Comparison of ENCODE assay signal across 9 mouse cellular contexts in the genomic region with DNA sequence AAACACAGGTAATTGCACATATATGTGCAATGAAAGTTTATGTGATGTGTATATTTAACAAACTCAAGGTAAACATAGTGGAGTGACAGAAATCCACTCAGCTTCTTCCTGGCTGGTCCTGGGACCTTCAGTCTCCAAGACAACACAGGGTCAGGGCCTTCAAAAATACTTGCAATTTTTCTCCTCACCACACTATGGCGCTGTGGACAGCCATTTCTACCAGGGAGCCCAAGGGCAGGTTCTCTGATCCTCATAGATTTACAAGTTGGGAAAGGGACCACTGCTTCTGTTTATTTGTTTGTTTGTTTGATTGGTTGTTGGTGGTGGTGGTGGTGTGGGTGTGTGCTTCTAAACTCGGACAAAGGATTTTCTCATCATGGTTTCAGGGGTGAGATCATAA. TPM values are rescaled to one million over a fixed set of nuclear protein-coding genes. Genes with fewer than 3 reads are reported as not detected.
DNase-seq lines count a peak whose midpoint lies in the region; ATAC-seq and TF ChIP-seq lines count a peak whose summit lies in the region.
"Had no signal": no experiment of that assay in that cellular context is flagged by ENCODE, and none has a peak within 500 bp of the region (broad histone marks: within the 10 kb centered on the region; RNA-seq: fewer than 3 reads in every experiment).

No protein-coding gene starts in this region.

- H3K9ac ChIP-seq in kidney, embryonic 14.5 days (ENCODE audit: low read depth, low read length) = no peak overlapping the region
- no peak overlapping the region for H3K9ac ChIP-seq in ES-E14 (ENCODE audit: insufficient read depth, low read depth, low read length, poor library complexity, severe bottlenecking)
- H3K9ac ChIP-seq: liver, embryonic 13.5 days had no signal

- ATAC-seq in kidney, embryonic 14.5 days (ENCODE audit: low FRiP score, low TSS enrichment) = no peak

- peaks cover 28% of the 10 kb centered on the region for H3K27me3 ChIP-seq in kidney, embryonic 14.5 days (ENCODE audit: control insufficient read depth, insufficient read depth, low read length)

- no peak overlapping the region for H3K4me3 ChIP-seq in kidney, embryonic 14.5 days (ENCODE audit: low read length)
- no peak overlapping the region for H3K4me3 ChIP-seq in ES-E14 (ENCODE audit: insufficient read depth in 1 of 2, low read depth in 1 of 2, low read length in 2 of 2, poor library complexity in 1 of 2, severe bottlenecking in 1 of 2)
- H3K4me3 ChIP-seq: liver, embryonic 13.5 days had no signal

- peak; percentile 15 for DNase-seq in kidney, adult 9 months
- peak; percentile 24 for DNase-seq in ES-E14 (ENCODE audit: low read depth, low spot score)
- DNase-seq in adrenal gland, postnatal 14 days = peak; percentile 65
- peak; percentile 40 for DNase-seq in lung, postnatal 10 days
- DNase-seq in right cerebral cortex, postnatal 25 days = no peak
- no peak for DNase-seq in spleen, postnatal 36 days (ENCODE audit: low spot score in 2 of 2)
- DNase-seq: liver, embryonic 13.5 days had no signal

- in situ Hi-C loops in ES-E14 (cut with MboI; ENCODE audit: low sequenced_read_pairs in 2 of 2, unreplicated experiment in 2 of 2) = no loop called here

- peaks cover 5% of the 10 kb centered on the region; the same call in 1 of the 2 replicates for H3K4me1 ChIP-seq in kidney, embryonic 14.5 days (ENCODE audit: control insufficient read depth, insufficient read depth, low read length)
- H3K4me1 ChIP-seq in ES-E14 (ENCODE audit: control insufficient read depth in 2 of 2, insufficient read depth in 2 of 2, low read length in 2 of 2, poor library complexity in 1 of 2) = no peaks in the 10 kb centered on the region

- WGBS in kidney, embryonic 14.5 days = 2% methylated on average over 2 of the region's 2 CpGs

- no peak overlapping the region for H3K27ac ChIP-seq in kidney, embryonic 14.5 days (ENCODE audit: low read depth, low read length)
- H3K27ac ChIP-seq in ES-E14 (ENCODE audit: insufficient read depth, low read depth, low read length, poor library complexity, severe bottlenecking) = no peak overlapping the region
- H3K27ac ChIP-seq: liver, embryonic 13.5 days had no signal

- H3K36me3 ChIP-seq in kidney, embryonic 14.5 days (ENCODE audit: control insufficient read depth, insufficient read depth, low read length) = no peaks in the 10 kb centered on the region
- H3K36me3 ChIP-seq in ES-E14 (ENCODE audit: control insufficient read depth, insufficient read depth, low read length, poor library complexity, severe bottlenecking) = no peaks in the 10 kb centered on the region
- H3K36me3 ChIP-seq: liver, embryonic 13.5 days had no signal

- H3K4me2 ChIP-seq in kidney, embryonic 14.5 days (replicated peaks; ENCODE audit: low read depth, low read length) = no peak overlapping the region
- H3K4me2 ChIP-seq: liver, embryonic 13.5 days had no signal

- H3K9me3 ChIP-seq in kidney, embryonic 14.5 days (ENCODE audit: control insufficient read depth, low read length) = no peaks in the 10 kb centered on the region
- H3K9me3 ChIP-seq in ES-E14 (ENCODE audit: control insufficient read depth, insufficient read depth, low read depth, low read length) = no peaks in the 10 kb centered on the region
- H3K9me3 ChIP-seq: liver, embryonic 13.5 days had no signal

TF ChIP-seq in ES-E14, 5 proteins besides CTCF, POLR2A, EP300 and RAD21:
- TF ChIP-seq ZC3H11A (IDR thresholded peaks at IDR 0.05; ENCODE audit: borderline replicate concordance, low read depth, low read length) (no peak), CHD2 (IDR thresholded peaks at IDR 0.05; ENCODE audit: low read depth, low read length) (no peak), MAFK (IDR thresholded peaks at IDR 0.05; ENCODE audit: insufficient read depth, low read depth, low read length) (no peak), ZNF384 (IDR thresholded peaks at IDR 0.05; ENCODE audit: low read depth, low read length) (no peak), HCFC1 (IDR thresholded peaks at IDR 0.05; ENCODE audit: borderline replicate concordance, insufficient read depth, low read length) (no peak)

RNA-seq across cellular contexts. Expression of a gene that starts 3.2 kb away (rescaled TPM):
- polyA plus RNA-seq in kidney, embryonic 14.5 days (2014; fragmentation: Nextera tagmentation; extraction: Ambion mirVana) = not detected in 2 replicates
- not detected in 2 replicates for total RNA-seq in ES-E14 (2012; rRNA removed)
- not detected in 2 replicates for total RNA-seq in adrenal gland, postnatal 14 days (2021)
- polyA plus RNA-seq: liver, embryonic 13.5 days had no signal

RNA-seq across cellular contexts. Expression of a gene that starts 5.1 kb away (rescaled TPM):
- polyA plus RNA-seq in kidney, embryonic 14.5 days (2014; fragmentation: Nextera tagmentation; extraction: Ambion mirVana) = not detected in 2 replicates
- 15.8 and 17.2 TPM in 2 replicates for total RNA-seq in ES-E14 (2012; rRNA removed)
- total RNA-seq in adrenal gland, postnatal 14 days (2021) = 0.26 and 0.30 TPM in 2 replicates
- polyA plus RNA-seq: stomach, embryonic 14.5 days had no signal

RNA-seq across cellular contexts. Expression of a gene that starts 39.5 kb away (rescaled TPM):
- polyA plus RNA-seq in kidney, embryonic 14.5 days (2014; fragmentation: Nextera tagmentation; extraction: Ambion mirVana) = 123 and 230 TPM in 2 replicates
- 52.8 and 74.5 TPM in 2 replicates for total RNA-seq in ES-E14 (2012; rRNA removed)
- total RNA-seq in adrenal gland, postnatal 14 days (2021) = 33.9 and 35.7 TPM in 2 replicates

RNA-seq across cellular contexts. Expression of a gene that starts 41.3 kb away (rescaled TPM):
- polyA plus RNA-seq in kidney, embryonic 14.5 days (2014; fragmentation: Nextera tagmentation; extraction: Ambion mirVana) = not detected in 2 replicates
- 0.04 TPM in 1 of 2 replicates, not detected in the other for total RNA-seq in ES-E14 (2012; rRNA removed)
- 0.08 TPM in 1 of 2 replicates, not detected in the other for total RNA-seq in adrenal gland, postnatal 14 days (2021)
- polyA plus RNA-seq: liver, embryonic 13.5 days had no signal

Comparison
In these comparisons a context has a peak if more than half of its experiments do, and no peak if none do; other contexts are left out.
1. DNase-seq: peak in kidney, adult 9 months (single experiment), ES-E14 (single experiment), adrenal gland, postnatal 14 days (single experiment) and lung, postnatal 10 days (single experiment); none in right cerebral cortex, postnatal 25 days (single experiment) and spleen, postnatal 36 days (0 of 2).
2. RNA of a gene that starts 5.1 kb away (total RNA-seq): 15.8 to 17.2 TPM in ES-E14; 0.26 to 0.30 TPM in adrenal gland, postnatal 14 days; every median in the first group is over 10 times any median in the second.